Mouse (Mus musculus): ENCODE measurements around the gene Col4a1. TPM values are rescaled to one million over a fixed set of nuclear protein-coding genes. Genes with fewer than 3 reads are reported as not detected.

Gene Col4a1
- 103 and 115 TPM in 2 replicates for polyA plus RNA-seq (2014; fragmentation: Nextera tagmentation; extraction: Ambion mirVana)

DNA sequence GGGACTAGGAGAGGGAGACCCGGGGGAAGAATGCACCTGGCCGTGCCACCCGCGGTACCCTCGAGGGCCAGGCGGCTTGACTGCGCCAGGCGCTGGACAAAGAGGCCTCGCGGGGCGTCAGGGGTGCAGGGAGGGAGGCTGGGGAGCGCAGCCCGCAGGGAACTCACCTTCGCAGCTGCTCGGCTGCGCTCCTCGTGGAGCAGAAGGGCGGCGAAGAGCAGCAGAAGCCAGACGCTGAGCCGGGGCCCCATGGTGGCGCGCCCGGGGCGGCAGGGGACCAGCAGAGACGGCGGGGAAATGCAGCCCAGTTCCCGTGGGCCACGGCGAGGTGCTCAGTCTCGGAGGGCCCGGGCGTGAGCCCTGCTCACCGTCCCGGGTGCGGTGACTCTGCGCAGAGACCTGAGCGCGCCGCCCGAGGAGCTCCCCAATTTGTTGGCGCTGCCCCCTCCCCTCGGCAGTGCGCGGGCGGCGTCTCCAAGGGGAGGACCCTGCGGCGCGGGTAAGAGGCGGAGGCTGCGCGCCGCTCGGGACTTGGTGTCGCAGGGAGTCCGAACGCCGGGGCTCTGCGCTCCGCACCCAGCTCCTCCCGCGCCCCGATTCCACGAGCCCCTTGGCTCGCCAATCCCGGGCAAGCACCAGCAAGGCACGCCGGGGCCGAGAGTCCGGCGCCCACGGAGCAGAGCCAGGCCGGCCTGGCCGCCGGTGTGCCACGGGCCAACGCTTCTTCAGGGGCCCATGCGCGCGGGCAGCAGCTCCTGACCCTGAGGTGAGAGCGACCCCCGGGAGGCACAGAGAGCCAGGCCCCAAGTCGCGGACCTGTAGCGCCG lies at the start of gene Col4a1, which contains the start of gene Col4a2:
Col4a1 (minus strand) TSS at position 478 of the 827 bp plus-strand sequence.
Col4a2 (plus strand) TSS at position 457 of the 827 bp plus-strand sequence.
- WGBS = under 1% methylated on average over 72 of the region's 87 CpGs
- peak within 1 kb of the TSS; percentile 92 for H3K4me2 ChIP-seq (ENCODE audit: low read depth, severe bottlenecking)
- H3K4me3 ChIP-seq (ENCODE audit: low read depth, low read length) = peak within 1 kb of the TSS; percentile 78
- no peaks in the 10 kb centered on the region for H3K36me3 ChIP-seq (ENCODE audit: control insufficient read depth, insufficient read depth, low read length)
- peak within 1 kb of the TSS; percentile 84 for H3K27ac ChIP-seq (replicated peaks; ENCODE audit: low read depth, low read length)
- ATAC-seq (ENCODE audit: insufficient number of reproducible peaks, low FRiP score, low TSS enrichment, low read depth) (peak; percentile 68), DNase-seq (ENCODE audit: low spot score) (peak; percentile 86)
- no peaks in the 10 kb centered on the region for H3K9me3 ChIP-seq (ENCODE audit: control insufficient read depth, low read length)
- peaks cover 18% of the 10 kb centered on the region for H3K4me1 ChIP-seq (ENCODE audit: control insufficient read depth, insufficient read depth, low read length)
- H3K27me3 ChIP-seq (ENCODE audit: control insufficient read depth, insufficient read depth, low read length) = no peaks in the 10 kb centered on the region
- peak within 1 kb of the TSS; percentile 96 for H3K9ac ChIP-seq (ENCODE audit: low read length)

DNA sequence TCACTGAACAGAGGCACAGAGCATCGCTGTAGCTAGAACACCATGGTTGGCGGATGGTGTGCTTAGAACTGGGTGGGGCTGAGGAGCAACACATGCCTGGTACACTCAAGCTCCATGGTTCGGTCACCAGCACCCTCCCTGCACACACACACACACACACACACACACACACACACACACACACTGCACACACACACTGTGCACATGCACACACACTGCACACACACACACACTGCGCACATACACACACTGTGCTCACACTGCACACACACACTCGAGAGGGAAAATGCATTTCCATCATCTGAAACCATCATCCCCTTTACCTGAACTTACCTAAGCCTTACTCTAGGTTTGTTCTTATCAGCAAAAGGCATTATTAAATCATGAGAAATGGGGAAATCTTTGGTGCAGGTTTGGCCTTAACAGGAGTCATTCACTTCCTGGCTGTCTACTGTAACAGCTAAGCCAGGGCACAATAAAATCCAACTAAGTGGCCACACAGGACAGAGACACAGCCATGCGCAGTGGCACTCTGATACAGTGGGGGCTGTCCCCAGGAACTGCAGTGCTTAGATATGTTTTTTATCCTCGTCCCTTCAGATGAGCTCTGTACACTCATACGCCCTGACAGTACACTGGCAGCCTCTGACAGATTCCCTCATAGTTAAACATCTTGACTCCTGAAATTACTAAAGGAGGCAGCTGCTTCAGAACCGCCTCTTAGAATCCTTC lies 49.1 kb upstream of the Col4a1 start:
- DNase-seq (ENCODE audit: low spot score) (no peak), ATAC-seq (ENCODE audit: insufficient number of reproducible peaks, low FRiP score, low TSS enrichment, low read depth) (no peak)
- no peak overlapping the region for H3K4me3 ChIP-seq (ENCODE audit: low read depth, low read length)
- H3K4me2 ChIP-seq (ENCODE audit: low read depth, severe bottlenecking) = no peak overlapping the region
- no peak overlapping the region for H3K27ac ChIP-seq (replicated peaks; ENCODE audit: low read depth, low read length)
- H3K4me1 ChIP-seq (ENCODE audit: control insufficient read depth, insufficient read depth, low read length) = peaks cover 30% of the 10 kb centered on the region
- no peaks in the 10 kb centered on the region for H3K36me3 ChIP-seq (ENCODE audit: control insufficient read depth, insufficient read depth, low read length)
- no peaks in the 10 kb centered on the region for H3K27me3 ChIP-seq (ENCODE audit: control insufficient read depth, insufficient read depth, low read length)
- H3K9ac ChIP-seq (ENCODE audit: low read length) = no peak overlapping the region
- 76% methylated on average over 9 of the region's 9 CpGs for WGBS
- no peaks in the 10 kb centered on the region for H3K9me3 ChIP-seq (ENCODE audit: control insufficient read depth, low read length)

DNA sequence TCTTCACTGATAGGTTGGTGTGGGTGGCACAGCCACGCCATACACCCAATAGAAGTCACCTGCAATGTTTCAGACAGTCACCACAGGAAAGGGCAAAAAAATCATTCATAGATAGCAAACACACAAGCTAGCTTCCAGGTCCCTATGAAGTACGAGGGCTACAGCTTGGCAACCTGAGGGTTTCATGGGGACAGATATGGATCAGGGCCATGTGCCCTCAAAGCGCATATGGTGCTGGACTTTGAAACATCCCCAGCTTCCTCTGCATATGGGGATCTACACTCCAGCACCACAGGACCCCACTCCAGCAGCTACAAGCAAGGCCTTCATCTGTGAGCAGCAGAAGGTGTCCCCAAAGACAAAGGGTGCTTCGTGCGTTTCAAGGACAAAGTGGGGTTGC lies 47.2 kb upstream of the Col4a1 start:
- Histone ChIP-seq H3K4me2 (ENCODE audit: low read depth, severe bottlenecking) (no peak overlapping the region), H3K27ac (replicated peaks; ENCODE audit: low read depth, low read length) (no peak overlapping the region)
- WGBS = 93% methylated on average over 5 of the region's 5 CpGs

DNA sequence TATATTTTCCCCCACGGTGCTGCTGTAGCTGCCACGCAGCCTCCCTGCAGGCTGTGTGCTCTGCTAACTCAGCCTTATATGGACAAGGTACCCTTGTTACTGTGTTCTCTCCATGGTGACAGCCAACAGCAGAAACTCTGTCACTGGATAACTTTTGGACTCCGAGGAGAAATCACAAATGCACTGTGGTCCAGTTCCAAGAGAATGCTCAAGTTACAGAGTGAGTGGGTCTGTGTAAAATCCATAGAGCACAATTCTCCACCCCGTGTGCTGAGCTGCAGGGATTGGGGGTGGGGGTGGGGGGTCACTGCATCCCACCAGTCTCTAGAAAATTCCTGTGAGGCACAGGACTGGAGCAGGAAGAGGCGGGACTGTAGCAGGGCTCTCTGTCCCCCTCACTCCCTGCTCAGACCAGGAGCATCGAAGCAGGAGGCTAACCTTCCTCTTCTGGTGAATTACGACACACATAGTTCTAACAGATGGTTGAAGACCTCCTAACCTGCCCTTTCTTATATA lies 45.4 kb upstream of the Col4a1 start:
- DNase-seq (ENCODE audit: low spot score) = no peak
- peak; percentile 53; the same call in 1 of the 2 replicates for ATAC-seq (ENCODE audit: insufficient number of reproducible peaks, low FRiP score, low TSS enrichment, low read depth)
- WGBS = 42% methylated on average over 7 of the region's 7 CpGs
- H3K27me3 ChIP-seq (ENCODE audit: control insufficient read depth, insufficient read depth, low read length) = no peaks in the 10 kb centered on the region
- no peaks in the 10 kb centered on the region for H3K9me3 ChIP-seq (ENCODE audit: control insufficient read depth, low read length)
- H3K4me1 ChIP-seq (ENCODE audit: control insufficient read depth, insufficient read depth, low read length) = peaks cover 23% of the 10 kb centered on the region
- no peak overlapping the region for H3K9ac ChIP-seq (ENCODE audit: low read length)
- no peak overlapping the region for H3K4me3 ChIP-seq (ENCODE audit: low read depth, low read length)
- H3K27ac ChIP-seq (replicated peaks; ENCODE audit: low read depth, low read length) = peak overlapping the region; percentile 38
- H3K4me2 ChIP-seq (ENCODE audit: low read depth, severe bottlenecking) = no peak overlapping the region
- H3K36me3 ChIP-seq (ENCODE audit: control insufficient read depth, insufficient read depth, low read length) = no peaks in the 10 kb centered on the region

More for the DNA sequence above, 47.2 kb upstream of the Col4a1 start:
- Histone ChIP-seq H3K27me3 (ENCODE audit: control insufficient read depth, insufficient read depth, low read length) (no peaks in the 10 kb centered on the region), H3K4me1 (ENCODE audit: control insufficient read depth, insufficient read depth, low read length) (peaks cover 30% of the 10 kb centered on the region), H3K4me3 (ENCODE audit: low read depth, low read length) (no peak overlapping the region), H3K9me3 (ENCODE audit: control insufficient read depth, low read length) (no peaks in the 10 kb centered on the region), H3K36me3 (ENCODE audit: control insufficient read depth, insufficient read depth, low read length) (no peaks in the 10 kb centered on the region), H3K9ac (ENCODE audit: low read length) (no peak overlapping the region)
- DNase-seq (ENCODE audit: low spot score) (no peak), ATAC-seq (ENCODE audit: insufficient number of reproducible peaks, low FRiP score, low TSS enrichment, low read depth) (no peak)

DNA sequence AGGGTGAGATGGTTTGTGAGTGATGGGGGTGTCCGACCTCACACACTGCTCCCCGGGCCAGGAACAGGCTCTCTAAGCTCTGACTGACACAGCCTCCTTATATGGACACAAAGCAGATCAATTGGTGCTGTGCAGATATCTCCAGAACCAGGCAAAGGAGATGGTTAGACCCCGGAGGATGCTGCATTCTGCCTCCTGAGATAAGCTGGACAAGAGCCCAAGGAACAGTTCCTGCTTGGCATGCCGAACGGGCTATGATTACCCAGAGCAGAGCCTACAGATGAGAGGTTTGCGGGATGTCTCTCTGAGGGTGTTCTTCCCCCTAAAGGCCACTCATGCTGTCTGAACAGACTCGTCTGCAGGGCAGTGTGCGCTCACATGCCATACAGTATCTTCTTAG lies 44.1 kb upstream of the Col4a1 start:
- Histone ChIP-seq H3K9me3 (ENCODE audit: control insufficient read depth, low read length) (no peaks in the 10 kb centered on the region), H3K4me2 (ENCODE audit: low read depth, severe bottlenecking) (no peak overlapping the region), H3K27me3 (ENCODE audit: control insufficient read depth, insufficient read depth, low read length) (no peaks in the 10 kb centered on the region), H3K27ac (replicated peaks; ENCODE audit: low read depth, low read length) (no peak overlapping the region), H3K4me1 (ENCODE audit: control insufficient read depth, insufficient read depth, low read length) (peaks cover 12% of the 10 kb centered on the region), H3K4me3 (ENCODE audit: low read depth, low read length) (no peak overlapping the region), H3K36me3 (ENCODE audit: control insufficient read depth, insufficient read depth, low read length) (no peaks in the 10 kb centered on the region), H3K9ac (ENCODE audit: low read length) (no peak overlapping the region)
- ATAC-seq (ENCODE audit: insufficient number of reproducible peaks, low FRiP score, low TSS enrichment, low read depth) (no peak), DNase-seq (ENCODE audit: low spot score) (no peak)
- WGBS = 86% methylated on average over 8 of the region's 8 CpGs

DNA sequence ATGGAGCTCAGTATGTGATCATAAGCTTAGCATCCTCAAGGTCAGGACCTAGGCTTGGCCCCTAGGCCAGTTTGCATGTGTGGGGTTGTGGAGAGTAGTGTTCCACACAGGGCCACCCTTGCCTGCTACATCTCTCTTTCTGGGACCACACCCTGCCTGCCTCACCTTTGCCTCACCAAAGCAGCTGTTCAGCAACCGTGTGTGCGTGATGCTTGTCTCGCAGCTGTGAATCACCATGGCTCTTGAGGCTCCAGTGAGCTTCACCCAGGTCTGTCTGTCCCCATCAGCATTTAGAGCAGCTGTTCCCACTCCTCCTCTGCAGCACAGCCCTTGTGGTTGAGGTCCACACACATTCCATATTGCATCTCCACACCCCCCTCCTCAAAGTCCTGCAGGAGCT lies 43.3 kb upstream of the Col4a1 start:
- no peaks in the 10 kb centered on the region for H3K27me3 ChIP-seq (ENCODE audit: control insufficient read depth, insufficient read depth, low read length)
- no peaks in the 10 kb centered on the region for H3K36me3 ChIP-seq (ENCODE audit: control insufficient read depth, insufficient read depth, low read length)
- DNase-seq (ENCODE audit: low spot score) (no peak), ATAC-seq (ENCODE audit: insufficient number of reproducible peaks, low FRiP score, low TSS enrichment, low read depth) (no peak)
- no peaks in the 10 kb centered on the region for H3K9me3 ChIP-seq (ENCODE audit: control insufficient read depth, low read length)
- no peak overlapping the region for H3K4me3 ChIP-seq (ENCODE audit: low read depth, low read length)
- H3K4me1 ChIP-seq (ENCODE audit: control insufficient read depth, insufficient read depth, low read length) = peaks cover 11% of the 10 kb centered on the region
- WGBS = 100% methylated on average over 3 of the region's 3 CpGs
- H3K9ac ChIP-seq (ENCODE audit: low read length) = no peak overlapping the region
- H3K4me2 ChIP-seq (ENCODE audit: low read depth, severe bottlenecking) = no peak overlapping the region
- H3K27ac ChIP-seq (replicated peaks; ENCODE audit: low read depth, low read length) = no peak overlapping the region

DNA sequence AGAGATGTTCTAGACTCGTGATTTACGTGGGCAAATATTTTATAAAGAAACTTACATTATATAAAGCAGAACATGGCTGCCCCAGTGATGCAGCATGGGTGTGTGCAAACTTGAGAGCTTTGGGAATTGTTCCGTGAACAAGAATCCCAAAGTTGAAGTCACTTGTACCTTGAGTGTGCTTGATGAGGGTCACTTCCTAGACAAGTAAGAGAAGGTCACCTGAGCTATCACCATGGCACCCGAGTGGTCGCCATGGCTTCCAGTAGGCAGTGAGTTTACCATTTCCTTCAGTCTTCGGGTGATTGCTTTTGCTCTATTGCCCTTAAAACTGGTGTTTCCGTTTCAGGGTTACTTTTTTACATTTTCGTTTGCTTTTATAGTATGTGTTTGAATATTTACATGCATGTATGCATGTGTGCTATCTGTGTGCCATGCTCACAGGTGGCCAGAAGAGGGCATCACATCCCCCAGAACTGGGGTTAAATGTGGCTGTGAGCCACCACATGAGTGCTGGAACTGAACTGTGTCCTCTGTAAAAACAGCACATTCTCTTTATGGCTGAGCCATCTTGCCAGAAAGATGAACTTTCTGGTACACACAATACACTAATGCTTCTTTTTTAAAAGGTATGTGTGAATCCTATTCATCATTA lies 42.3 kb upstream of the Col4a1 start:
- no peaks in the 10 kb centered on the region for H3K9me3 ChIP-seq (ENCODE audit: control insufficient read depth, low read length)
- WGBS = 94% methylated on average over 8 of the region's 8 CpGs
- H3K36me3 ChIP-seq (ENCODE audit: control insufficient read depth, insufficient read depth, low read length) = no peaks in the 10 kb centered on the region
- H3K4me2 ChIP-seq (ENCODE audit: low read depth, severe bottlenecking) = no peak overlapping the region
- no peaks in the 10 kb centered on the region for H3K27me3 ChIP-seq (ENCODE audit: control insufficient read depth, insufficient read depth, low read length)
- H3K9ac ChIP-seq (ENCODE audit: low read length) = no peak overlapping the region
- DNase-seq (ENCODE audit: low spot score) (no peak), ATAC-seq (ENCODE audit: insufficient number of reproducible peaks, low FRiP score, low TSS enrichment, low read depth) (no peak)
- H3K27ac ChIP-seq (replicated peaks; ENCODE audit: low read depth, low read length) = no peak overlapping the region
- peaks cover 11% of the 10 kb centered on the region for H3K4me1 ChIP-seq (ENCODE audit: control insufficient read depth, insufficient read depth, low read length)
- no peak overlapping the region for H3K4me3 ChIP-seq (ENCODE audit: low read depth, low read length)

DNA sequence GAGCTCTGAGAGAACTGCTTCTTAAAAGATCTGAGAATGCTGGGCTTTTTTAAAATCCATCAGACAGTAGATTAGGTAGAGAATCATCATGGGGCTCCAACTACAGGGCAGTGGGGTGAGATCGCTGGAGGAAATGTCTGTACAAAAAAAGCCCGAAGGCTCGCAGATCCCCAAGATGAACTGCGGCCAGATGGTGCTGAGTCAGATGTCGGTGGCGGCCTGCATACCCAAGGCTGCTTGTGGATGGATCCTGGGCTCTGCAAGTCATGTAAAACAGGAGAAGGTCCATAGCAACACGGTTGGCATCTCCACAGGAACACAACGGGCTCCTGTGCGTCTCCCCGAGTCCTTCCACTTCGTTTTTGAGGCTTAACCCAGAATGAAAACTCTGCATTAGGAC lies 39.9 kb upstream of the Col4a1 start:
- Histone ChIP-seq H3K4me3 (ENCODE audit: low read depth, low read length) (no peak overlapping the region), H3K4me1 (ENCODE audit: control insufficient read depth, insufficient read depth, low read length) (peaks cover 2% of the 10 kb centered on the region; the same call in 1 of the 2 replicates), H3K27me3 (ENCODE audit: control insufficient read depth, insufficient read depth, low read length) (no peaks in the 10 kb centered on the region), H3K9ac (ENCODE audit: low read length) (no peak overlapping the region), H3K9me3 (ENCODE audit: control insufficient read depth, low read length) (no peaks in the 10 kb centered on the region), H3K27ac (replicated peaks; ENCODE audit: low read depth, low read length) (no peak overlapping the region), H3K36me3 (ENCODE audit: control insufficient read depth, insufficient read depth, low read length) (no peaks in the 10 kb centered on the region), H3K4me2 (ENCODE audit: low read depth, severe bottlenecking) (no peak overlapping the region)
- no peak for DNase-seq (ENCODE audit: low spot score)
- ATAC-seq (ENCODE audit: insufficient number of reproducible peaks, low FRiP score, low TSS enrichment, low read depth) = no peak
- 81% methylated on average over 11 of the region's 11 CpGs for WGBS

All from limb, embryonic 11.5 days (tissue).